Mouse (Mus musculus) olfactory bulb, adult 2 months (tissue): ENCODE measurements around the gene Ipmk.

Experiments used
- CTCF ChIP-seq: fragments of 200-500 bp; IDR thresholded peaks from 2 replicates; pipeline ENCODE4 v1.5.1; 2012; ENCODE audit warnings: low read depth, mild to moderate bottlenecking, low read length, moderate library complexity; ENCODE audit not compliant: insufficient read depth
- POLR2A ChIP-seq: fragments of 200-500 bp; IDR thresholded peaks from 2 replicates; pipeline ENCODE4 v1.6.1; 2012; ENCODE audit warnings: mild to moderate bottlenecking, low read depth, low read length, moderate library complexity; ENCODE audit not compliant: insufficient read depth

GRCm38 (mm10) chr10:71380406-71380805 is 32.8 kb downstream of the Ipmk start:
- TF ChIP-seq CTCF (no peak), POLR2A (no peak)
